36 mouse cellular contexts compared by ENCODE assay signal in genomic region chr7:135364606-135365005, GRCm38 (mm10). TPM values are rescaled to one million over a fixed set of nuclear protein-coding genes. Genes with fewer than 3 reads are reported as not detected.
"Had no signal": no experiment of that assay in that cellular context is flagged by ENCODE, and none has a peak within 500 bp of the region (broad histone marks: within the 10 kb centered on the region; RNA-seq: fewer than 3 reads in every experiment).

No protein-coding gene starts in this region.

- DNase-seq: left cerebral cortex, postnatal 4 days; liver; liver, embryonic 13.5 days; liver, postnatal 0 days; lung, adult 18-20 months; lung, adult 2 months; lung, embryonic 14.5 days; lung, postnatal 10 days; lung, postnatal 14 days; lung, postnatal 36 days; lung, postnatal 4 days; midbrain, embryonic 14.5 days had no signal

- H3K27ac ChIP-seq: limb, embryonic 10.5 days; limb, embryonic 12.5 days; limb, embryonic 13.5 days; limb, embryonic 15.5 days; liver, embryonic 12.5 days; liver, embryonic 13.5 days; liver, embryonic 14.5 days; liver, embryonic 15.5 days; lung, embryonic 15.5 days; macrophage; midbrain, embryonic 10.5 days; midbrain, embryonic 12.5 days; midbrain, embryonic 13.5 days; midbrain, embryonic 15.5 days; neural tube, embryonic 12.5 days had no signal

- H3K9me3 ChIP-seq: limb, embryonic 10.5 days; limb, embryonic 12.5 days; limb, embryonic 13.5 days; limb, embryonic 15.5 days; liver, embryonic 12.5 days; liver, embryonic 13.5 days; liver, embryonic 15.5 days; lung, embryonic 15.5 days; megakaryocyte, embryonic 14.5 days; midbrain, embryonic 10.5 days; midbrain, embryonic 12.5 days; midbrain, embryonic 13.5 days; midbrain, embryonic 15.5 days; neural tube, embryonic 12.5 days had no signal

- H3K4me2 ChIP-seq: limb, embryonic 12.5 days; limb, embryonic 13.5 days; limb, embryonic 15.5 days; liver, embryonic 11.5 days; liver, embryonic 12.5 days; liver, embryonic 13.5 days; liver, embryonic 15.5 days; lung, embryonic 14.5 days; lung, embryonic 15.5 days; midbrain, embryonic 11.5 days; midbrain, embryonic 12.5 days; midbrain, embryonic 13.5 days; midbrain, embryonic 15.5 days; neural tube, embryonic 12.5 days had no signal

- H3K4me1 ChIP-seq: limb, embryonic 10.5 days; limb, embryonic 12.5 days; limb, embryonic 13.5 days; limb, embryonic 15.5 days; liver, embryonic 12.5 days; liver, embryonic 13.5 days; liver, embryonic 15.5 days; lung, embryonic 15.5 days; megakaryocyte, embryonic 14.5 days; midbrain, embryonic 10.5 days; midbrain, embryonic 12.5 days; midbrain, embryonic 13.5 days; midbrain, embryonic 15.5 days; neural tube, embryonic 12.5 days had no signal

- H3K4me3 ChIP-seq: limb, embryonic 10.5 days; limb, embryonic 12.5 days; limb, embryonic 13.5 days; limb, embryonic 15.5 days; liver, embryonic 12.5 days; liver, embryonic 13.5 days; liver, embryonic 15.5 days; lung, embryonic 15.5 days; megakaryocyte, embryonic 14.5 days; midbrain, embryonic 10.5 days; midbrain, embryonic 12.5 days; midbrain, embryonic 13.5 days; midbrain, embryonic 15.5 days; myocyte; neural tube, embryonic 12.5 days had no signal

- H3K27me3 ChIP-seq: limb, embryonic 12.5 days; limb, embryonic 13.5 days; limb, embryonic 15.5 days; liver, embryonic 12.5 days; liver, embryonic 13.5 days; liver, embryonic 15.5 days; lung, embryonic 15.5 days; midbrain, embryonic 12.5 days; midbrain, embryonic 13.5 days; midbrain, embryonic 15.5 days; neural tube, embryonic 12.5 days had no signal

- H3K36me3 ChIP-seq: limb, embryonic 10.5 days; limb, embryonic 12.5 days; limb, embryonic 13.5 days; limb, embryonic 15.5 days; liver, embryonic 12.5 days; liver, embryonic 13.5 days; liver, embryonic 15.5 days; lung, embryonic 15.5 days; midbrain, embryonic 10.5 days; midbrain, embryonic 12.5 days; midbrain, embryonic 13.5 days; midbrain, embryonic 15.5 days; neural tube, embryonic 12.5 days had no signal

- H3K9ac ChIP-seq: limb, embryonic 12.5 days; limb, embryonic 13.5 days; limb, embryonic 15.5 days; liver, embryonic 12.5 days; liver, embryonic 13.5 days; liver, embryonic 14.5 days; liver, embryonic 15.5 days; liver, postnatal 0 days; lung, embryonic 14.5 days; lung, embryonic 15.5 days; midbrain, embryonic 12.5 days; midbrain, embryonic 13.5 days; midbrain, embryonic 15.5 days; neural tube, embryonic 12.5 days had no signal

- ATAC-seq: liver, embryonic 12.5 days; liver, postnatal 0 days; lung, postnatal 0 days; midbrain, embryonic 13.5 days; midbrain, embryonic 15.5 days; midbrain, embryonic 16.5 days had no signal

RNA-seq across cellular contexts. Expression of gene Foxi2, which starts 45.5 kb away (rescaled TPM):
- polyA plus RNA-seq: limb, embryonic 15.5 days; liver, adult 2 months; liver, embryonic 11.5 days; liver, embryonic 12.5 days; liver, embryonic 13.5 days; liver, embryonic 14.5 days; liver, embryonic 15.5 days; liver, embryonic 16.5 days; liver, postnatal 0 days; lung, adult 2 months; lung, embryonic 14.5 days; lung, embryonic 15.5 days; lung, embryonic 16.5 days; lung, postnatal 0 days; macrophage; midbrain, embryonic 13.5 days; midbrain, embryonic 16.5 days; midbrain, postnatal 0 days; myocyte; neural tube, embryonic 12.5 days had no signal
